Mouse (Mus musculus) brain, embryonic 14.5 days (tissue): Measurements from ENCODE around the gene Abi3bp.

Experiments
- CTCF ChIP-seq: fragments of 200-500 bp; IDR thresholded peaks from 2 replicates; pipeline ENCODE4 v1.5.1; 2012; ENCODE audit warnings: inconsistent platforms, mild to moderate bottlenecking, moderate library complexity, borderline replicate concordance; ENCODE audit not compliant: insufficient read depth, insufficient read length; ENCODE audit errors: extremely low read depth
- POLR2A ChIP-seq: fragments of 200-500 bp; IDR thresholded peaks from 2 replicates; pipeline ENCODE4 v1.6.1; 2012; ENCODE audit warnings: mild to moderate bottlenecking, inconsistent platforms, borderline replicate concordance; ENCODE audit not compliant: poor library complexity, insufficient read depth, insufficient read length, severe bottlenecking; ENCODE audit errors: extremely low read depth

- TF ChIP-seq POLR2A, result no peak
- no peak for TF ChIP-seq CTCF
These were observed 160.9 kb downstream of the Abi3bp start for GRCm38 (mm10) chr16:56638544-56638943.
